Mouse (Mus musculus) 3T3-L1 (cell line): ENCODE measurements around the gene Obp2a.
"Not testable (repeated sequence)": the region's sequence is repeated elsewhere in the genome, so short reads cannot be mapped to it uniquely, and the experiment has no call there.

ENCODE experiments used
- DNase-seq: peaks from one replicate; pipeline ENCODE4 v3.0.0-alpha.2; 2015; ENCODE audit warnings: low read depth, low spot score

Obp2a gene

DNA sequence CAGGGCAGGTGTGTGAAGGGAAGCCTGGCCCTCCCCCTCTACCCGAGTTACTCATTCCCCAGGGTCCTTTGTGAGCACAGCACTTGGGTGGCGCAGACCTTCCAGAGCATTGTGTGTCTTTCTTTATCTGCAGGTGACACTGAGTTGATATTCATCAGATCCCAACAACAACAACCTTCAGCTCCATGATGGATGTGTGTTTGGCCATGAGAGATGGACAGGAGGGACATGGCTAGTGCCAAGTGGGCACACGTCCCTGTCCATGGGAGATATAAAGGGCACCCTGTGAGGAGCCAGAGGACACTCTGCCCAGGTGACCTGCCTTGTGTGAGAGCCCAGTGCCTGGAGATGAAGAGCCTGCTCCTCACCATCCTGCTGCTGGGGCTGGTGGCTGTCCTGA lies at the start of gene Obp2a:
Gene Obp2a, plus strand, starts transcription at position 301 of the 400 bp plus-strand sequence.
- not testable (repeated sequence) for DNase-seq

DNA sequence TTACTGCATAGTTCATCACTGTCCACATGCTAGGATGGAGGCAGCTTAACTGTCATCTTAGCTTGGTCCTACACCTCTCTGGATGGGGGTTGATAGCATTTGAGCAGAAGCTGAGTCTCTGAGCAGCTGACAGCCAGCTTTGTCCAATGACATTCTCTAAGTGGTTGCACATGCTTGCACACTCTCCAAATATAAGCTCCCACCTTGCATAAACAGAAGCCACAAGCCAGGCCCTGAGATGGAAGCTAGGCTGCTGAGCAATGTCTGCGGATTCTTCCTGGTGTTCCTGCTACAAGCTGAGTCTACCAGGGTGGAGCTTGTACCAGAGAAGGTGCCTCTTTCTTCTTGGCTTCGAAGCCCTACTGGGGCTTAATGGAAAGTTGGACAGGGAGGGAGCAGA lies 46.9 kb upstream of the Obp2a start, which contains the start of gene Lcn8:
Gene Lcn8, plus strand, starts transcription at position 219 of the 400 bp plus-strand sequence.
- no peak for DNase-seq

DNA sequence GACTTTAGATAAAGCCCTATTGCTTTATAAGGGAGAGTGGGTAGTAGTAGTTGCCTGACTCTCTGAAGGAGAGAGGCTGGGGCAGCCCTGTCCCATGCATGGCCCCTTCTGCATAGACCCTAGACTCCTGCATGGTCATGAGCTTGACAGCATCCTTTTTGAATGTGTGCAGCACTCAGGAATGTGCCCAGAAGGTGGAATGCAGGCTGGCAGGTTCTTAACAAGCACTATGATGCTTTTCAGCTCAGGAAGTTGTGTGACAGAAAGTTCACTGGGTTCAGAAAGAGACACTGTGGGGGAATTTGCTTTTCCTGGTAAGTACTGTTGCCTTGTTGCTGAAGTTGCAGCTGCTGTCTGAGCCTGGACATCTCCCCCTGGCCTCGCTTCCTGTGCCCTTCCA lies 45.3 kb upstream of the Obp2a start:
- DNase-seq = peak; percentile 5

DNA sequence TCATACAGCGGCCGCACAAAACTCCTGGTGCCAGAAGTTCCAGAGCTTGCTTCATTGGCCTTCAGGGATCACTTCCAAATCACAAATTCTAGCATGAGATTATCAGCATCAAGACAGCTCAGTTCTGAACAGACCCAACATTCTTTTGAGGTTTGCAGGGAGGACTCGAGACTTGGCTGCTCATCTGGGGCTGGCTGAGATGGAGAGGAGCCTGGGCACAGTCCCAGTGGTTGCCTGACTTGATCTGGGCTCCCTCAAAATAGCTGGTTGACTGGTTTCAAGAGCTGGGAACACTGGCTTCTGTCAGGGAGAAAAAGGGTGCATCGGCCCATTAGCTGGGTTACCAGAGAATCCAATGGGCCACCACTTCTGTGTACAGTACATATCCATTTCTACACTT lies 43.2 kb upstream of the Obp2a start:
- DNase-seq = peak; percentile 11

DNA sequence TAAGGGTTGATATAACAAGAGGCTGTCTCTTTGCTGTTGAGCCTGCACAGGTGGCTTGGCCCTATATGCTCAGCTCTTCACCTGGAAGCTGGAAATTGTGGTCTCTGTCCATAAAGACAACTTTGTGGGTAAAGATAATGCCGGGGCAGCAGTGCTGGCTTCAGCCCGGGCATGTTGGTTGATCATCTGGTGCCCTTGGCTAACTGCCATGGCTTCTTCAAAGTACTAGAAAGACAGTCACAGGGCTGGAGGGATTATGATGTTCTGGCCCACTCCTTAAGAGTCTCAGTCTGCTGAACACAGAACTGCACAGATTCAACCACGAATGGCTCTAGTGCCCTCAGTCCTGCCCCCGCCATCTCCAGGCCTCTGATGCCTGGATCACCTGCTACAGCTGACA lies 42.6 kb upstream of the Obp2a start:
- DNase-seq = peak; percentile 26

DNA sequence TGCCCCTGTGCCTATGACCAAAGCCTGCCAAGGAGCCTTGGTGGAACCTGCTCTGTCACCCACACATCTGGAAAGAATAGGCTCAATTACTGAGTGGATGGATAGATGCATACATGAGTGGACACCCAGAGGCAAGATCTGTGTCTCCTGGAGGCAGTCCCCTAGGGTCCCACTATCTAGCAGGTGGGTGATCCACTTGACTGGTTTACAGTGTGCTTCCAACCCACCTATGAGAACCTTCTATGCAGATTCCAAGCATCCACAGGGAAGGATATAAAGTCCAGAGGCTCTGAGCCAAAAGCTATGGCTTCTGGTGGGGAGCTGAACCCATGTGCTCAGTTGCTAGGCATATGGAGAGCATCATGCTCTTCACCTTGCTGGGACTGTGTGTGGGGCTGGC lies 42.2 kb upstream of the Obp2a start, which contains the start of gene Lcn5:
Gene Lcn5, plus strand, starts transcription at position 301 of the 400 bp plus-strand sequence.
- DNase-seq = no peak

DNA sequence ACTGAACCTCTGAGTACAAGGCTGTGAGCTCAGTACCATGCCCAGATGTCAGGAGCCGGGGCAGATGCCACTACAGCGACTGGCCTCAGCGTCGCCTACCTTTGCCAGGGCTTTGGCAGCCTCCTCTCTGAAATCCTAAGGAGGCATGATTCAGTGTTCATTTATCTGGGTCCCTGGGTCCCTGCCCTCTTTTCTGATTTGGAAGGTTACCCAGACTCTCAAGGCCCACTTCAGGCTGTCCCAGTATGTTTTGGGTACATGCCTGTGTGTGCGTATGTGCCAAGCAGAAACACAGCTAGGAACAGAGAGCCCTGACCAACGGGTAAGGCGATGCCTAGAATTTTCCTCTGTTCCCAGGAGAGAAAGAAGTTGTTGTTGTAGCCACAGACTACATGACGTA lies 39.6 kb upstream of the Obp2a start:
- no peak for DNase-seq

DNA sequence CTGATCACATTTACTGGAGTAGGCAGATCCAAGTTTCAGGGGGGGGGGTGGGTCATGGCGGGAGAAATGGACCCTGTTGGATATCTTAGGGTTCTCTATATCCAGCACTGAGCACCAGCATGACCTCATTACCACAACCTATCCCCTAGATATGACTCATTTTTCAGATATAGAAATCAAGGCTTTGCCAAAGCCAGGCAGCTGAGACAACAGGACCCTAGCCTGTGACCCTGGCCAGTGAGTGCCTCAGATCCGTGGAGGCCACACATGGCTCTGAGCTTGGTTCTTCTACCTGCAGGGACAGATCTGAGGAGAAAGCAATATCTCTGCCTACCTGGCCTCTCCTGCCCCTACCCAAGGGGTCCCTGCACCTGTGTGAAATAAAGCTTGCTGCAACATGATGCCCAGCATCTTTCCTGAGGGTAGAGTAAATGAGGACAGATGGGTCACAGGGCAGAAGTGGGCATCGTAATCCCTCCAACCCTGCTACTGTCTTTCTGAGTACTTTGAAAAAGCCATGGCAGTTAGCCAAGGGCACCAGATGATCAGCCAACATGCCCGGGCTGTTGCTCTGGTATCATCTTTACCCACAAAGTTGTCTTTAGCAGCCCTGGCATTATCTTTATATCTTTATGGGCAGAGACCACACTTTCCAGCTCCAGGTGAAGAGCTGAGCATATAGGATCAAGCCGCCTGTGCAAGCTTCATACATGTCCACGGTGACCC lies 38.4 kb upstream of the Obp2a start:
- peak; percentile 61 for DNase-seq

DNA sequence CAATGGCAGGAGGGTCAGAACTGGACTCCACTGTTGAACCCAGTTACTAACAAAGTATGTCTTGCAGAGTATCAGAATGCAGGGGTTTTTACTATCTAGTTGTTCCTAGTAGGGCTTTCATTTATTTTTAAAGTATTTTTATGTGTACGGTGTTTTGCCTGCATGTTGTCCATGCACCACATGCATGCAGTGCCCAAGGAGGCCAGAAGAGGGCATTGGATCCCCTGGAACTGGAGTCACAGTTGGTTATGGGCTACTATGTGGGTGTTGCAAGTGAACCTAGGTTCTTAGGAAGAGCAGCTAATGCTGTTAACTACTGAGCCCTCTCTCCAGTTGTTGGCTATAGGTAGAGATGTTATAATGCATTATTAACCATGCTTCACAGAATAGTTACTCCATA lies 36.3 kb upstream of the Obp2a start:
- peak; percentile 68 for DNase-seq

DNA sequence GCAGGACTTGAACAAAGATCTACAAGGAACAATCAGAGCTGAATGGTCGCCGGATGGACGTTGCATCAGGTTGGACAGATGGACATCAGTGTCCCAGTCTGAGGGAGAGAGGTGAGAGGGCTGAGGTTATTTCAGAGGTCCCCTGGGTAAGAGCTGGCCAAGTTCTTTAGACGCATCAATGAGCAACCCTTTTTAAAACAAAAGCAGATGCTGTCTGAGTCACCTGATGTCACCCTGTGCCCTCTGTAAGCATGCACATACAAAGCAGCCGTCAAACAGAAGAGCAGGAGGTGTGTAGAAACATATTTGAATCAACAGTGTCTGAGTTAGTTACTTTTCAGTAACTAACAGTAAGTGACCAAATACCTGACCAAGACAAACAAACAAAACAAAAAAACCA lies 35.7 kb upstream of the Obp2a start:
- peak; percentile 26 for DNase-seq

DNA sequence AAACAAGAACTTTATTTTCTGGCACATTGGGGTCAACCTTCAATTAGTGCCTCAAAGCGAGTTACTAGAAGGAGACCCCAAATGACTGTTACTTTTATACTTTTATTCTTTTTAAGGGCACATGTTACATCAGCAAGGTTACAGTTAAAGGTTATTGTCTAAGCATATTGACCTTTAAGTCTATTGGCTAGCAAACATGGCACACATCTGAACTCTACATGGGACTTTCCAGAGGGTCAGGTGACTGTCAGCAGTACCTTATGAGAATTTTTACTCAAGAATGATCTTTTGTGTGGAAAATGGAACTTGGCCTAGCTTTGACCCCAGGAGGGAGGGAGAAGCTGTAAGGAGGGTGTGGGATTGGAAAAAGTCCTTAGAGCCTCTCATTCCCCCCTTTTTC lies 33.3 kb upstream of the Obp2a start:
- DNase-seq = no peak

DNA sequence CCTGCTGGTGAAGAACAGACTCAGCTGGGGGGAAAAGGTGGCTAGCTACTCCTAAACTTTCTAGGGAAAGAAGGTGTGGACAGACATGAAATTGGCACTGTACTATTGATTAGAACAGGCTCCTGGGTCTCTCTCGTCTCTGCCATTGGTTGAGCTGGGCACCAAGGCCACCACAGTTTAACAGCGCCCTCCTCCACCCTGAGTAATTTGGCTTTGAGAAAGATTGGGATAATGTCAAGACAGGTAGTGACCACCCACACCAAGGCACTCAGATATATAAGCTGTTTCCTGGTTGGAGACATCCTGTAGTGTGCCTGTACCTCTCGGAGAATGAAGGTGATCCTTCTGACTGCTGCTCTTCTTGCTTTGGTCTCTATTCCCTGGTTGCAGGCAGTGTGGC lies 23.4 kb upstream of the Obp2a start, which contains the start of gene Lcn6:
Gene Lcn6, plus strand, starts transcription at position 301 of the 400 bp plus-strand sequence.
- no peak for DNase-seq

DNA sequence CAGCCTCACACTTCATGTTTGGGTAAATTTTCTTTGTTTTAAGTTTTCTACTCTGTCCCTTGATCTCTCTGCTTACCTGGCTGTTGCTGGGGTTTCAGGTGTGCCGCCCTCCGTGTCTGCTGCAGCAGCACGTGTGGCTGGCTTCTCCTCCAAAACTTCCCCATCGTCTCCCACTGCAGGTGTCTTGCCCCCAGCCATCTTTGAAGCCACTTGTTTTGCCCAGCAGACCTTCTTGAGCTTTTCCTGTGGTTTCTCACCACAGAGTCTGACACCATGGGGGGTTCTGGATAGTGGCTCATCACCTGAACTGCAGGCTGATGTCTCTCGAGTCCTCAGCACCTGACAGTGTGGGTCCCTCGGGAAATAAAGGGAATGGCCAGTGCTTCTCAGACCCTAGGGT lies 20.3 kb upstream of the Obp2a start:
- DNase-seq = no peak

DNA sequence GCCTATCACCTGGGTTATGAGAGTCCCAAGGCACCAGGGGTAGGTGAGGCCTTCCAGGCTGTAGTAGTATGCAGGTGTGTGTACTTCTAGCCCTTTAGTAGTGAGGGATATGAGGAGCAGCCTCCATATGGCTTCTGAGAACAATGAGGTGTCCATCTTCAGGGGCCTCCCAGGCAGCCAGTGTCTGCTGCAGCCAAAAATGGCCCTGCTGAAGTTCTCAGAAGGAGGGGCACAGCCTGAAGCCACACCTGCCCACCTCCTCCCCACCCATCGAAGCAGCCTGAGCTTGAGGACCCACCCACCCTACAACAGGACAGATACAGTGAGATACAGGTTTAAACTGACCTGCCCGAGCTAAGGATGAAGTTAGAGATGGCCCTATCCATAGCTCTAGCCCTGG lies 17.4 kb upstream of the Obp2a start, which contains the start of gene Lcn10:
Gene Lcn10, plus strand, starts transcription at position 301 of the 400 bp plus-strand sequence.
- DNase-seq = no peak

DNA sequence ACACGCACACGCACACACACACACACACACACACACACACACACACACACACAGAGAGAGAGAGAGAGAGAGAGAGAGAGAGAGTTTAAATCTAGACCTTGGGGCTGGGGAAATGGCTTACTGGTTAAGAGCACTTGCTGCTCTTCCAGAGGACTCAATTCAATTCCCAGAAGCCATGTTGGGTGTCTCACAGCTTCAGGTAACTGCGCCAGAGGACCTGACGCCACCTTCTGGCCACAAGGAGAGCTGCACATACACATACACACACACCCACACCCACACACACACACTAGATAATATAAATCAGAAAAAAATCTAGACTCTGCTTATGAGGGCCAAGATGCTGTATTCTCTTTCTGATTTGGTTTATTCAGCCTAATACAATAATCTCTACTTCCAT lies 12.9 kb upstream of the Obp2a start:
- DNase-seq = no peak

DNA sequence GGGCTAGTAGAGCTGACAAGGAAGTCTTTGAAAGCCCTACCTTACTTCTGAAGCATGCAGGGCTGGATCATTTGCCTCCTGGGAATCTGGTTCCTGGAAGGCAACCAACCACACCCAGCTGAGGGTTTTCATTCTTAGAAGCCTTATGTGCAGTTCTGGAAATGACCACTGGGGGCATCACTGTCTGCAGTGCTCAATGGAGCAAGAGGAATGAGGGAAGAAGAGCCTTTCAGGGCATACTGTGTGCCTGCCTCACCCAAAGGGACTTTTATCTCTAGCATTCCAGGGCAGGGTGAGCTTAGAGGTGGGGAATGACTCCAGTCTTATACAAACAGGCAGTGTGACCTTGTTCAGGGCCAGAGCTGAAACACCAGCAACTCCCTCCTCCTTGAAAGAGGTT lies 5.2 kb upstream of the Obp2a start:
- peak; percentile 83 for DNase-seq

DNA sequence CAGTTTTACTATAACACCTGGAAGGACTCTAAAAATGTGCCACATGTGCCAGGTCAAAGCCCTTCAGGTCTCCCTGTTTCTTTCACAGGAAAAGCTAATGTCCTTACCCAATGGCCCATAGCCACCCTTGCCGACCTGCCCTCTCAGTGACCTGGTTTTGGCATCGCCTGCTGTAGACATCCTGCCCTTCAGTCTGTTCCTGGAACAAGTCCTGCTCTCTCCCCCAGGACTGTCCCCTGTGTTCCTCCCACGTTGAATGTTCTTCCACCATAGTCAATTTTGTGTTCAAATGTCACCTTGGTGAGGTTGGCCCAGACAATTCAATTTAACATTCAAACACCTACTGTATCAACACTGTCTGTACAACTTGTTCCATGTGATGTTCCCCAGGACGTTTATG lies 2.9 kb upstream of the Obp2a start:
- DNase-seq = no peak

DNA sequence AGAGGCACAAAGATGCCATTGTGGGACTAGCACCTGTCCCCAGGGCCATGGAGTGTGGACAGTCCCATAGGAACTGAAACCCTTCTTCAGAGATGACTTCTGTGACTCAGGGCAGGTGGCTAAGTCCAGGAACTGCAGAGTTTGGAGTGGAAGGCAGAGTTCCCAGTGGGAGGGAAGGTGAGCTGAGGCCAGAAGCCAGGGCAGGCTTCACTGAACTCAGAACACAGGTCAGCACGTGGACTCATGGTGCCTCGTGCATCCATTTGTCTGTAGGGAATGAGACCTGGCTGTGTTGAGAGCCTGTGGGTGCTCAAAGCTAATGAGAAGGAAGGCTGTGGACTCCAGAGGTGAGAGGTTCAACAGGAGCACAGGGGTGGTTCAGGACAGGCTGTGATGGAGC lies 1.1 kb upstream of the Obp2a start:
- DNase-seq = no peak

DNA sequence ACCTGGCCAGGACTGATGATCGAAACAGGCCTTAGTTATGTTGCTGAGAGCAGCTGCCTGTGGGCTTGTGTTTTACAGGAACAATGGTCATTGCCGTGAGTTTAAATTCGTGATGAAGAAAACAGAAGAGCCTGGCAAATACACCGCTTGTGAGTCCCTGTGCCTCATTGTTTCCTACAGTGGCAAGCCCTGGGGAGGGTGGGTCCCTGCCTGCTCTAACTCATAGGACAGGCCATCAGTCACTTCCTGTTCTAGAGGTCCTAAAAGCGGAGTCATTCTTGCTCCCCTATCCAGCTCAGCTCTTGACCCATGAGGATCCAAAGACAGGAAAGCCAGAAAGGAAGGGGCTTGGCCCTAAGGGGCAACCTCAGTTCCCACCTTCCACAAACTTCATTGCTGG lies 1.2 kb downstream of the Obp2a start:
- DNase-seq = no peak

DNA sequence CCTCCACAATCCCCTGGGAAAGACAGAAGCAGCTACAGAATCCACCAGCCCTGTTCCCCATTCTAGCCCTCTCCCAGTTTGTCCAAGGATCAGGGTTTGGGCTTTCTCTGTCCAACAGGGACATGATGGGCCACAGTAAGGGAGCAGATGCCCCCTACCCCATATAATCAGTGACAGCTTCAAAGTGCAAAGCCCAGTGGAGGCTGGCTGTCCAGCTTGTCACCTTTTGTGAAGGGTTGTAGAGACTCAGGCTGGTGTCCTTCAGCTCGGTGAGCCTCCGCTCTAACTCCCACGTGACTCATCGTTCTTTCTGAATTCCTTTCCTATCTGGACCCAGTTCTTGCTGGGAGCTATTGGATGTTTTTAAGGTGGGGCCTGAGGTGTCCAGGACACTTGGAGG lies 3.9 kb downstream of the Obp2a start:
- DNase-seq = no peak

DNA sequence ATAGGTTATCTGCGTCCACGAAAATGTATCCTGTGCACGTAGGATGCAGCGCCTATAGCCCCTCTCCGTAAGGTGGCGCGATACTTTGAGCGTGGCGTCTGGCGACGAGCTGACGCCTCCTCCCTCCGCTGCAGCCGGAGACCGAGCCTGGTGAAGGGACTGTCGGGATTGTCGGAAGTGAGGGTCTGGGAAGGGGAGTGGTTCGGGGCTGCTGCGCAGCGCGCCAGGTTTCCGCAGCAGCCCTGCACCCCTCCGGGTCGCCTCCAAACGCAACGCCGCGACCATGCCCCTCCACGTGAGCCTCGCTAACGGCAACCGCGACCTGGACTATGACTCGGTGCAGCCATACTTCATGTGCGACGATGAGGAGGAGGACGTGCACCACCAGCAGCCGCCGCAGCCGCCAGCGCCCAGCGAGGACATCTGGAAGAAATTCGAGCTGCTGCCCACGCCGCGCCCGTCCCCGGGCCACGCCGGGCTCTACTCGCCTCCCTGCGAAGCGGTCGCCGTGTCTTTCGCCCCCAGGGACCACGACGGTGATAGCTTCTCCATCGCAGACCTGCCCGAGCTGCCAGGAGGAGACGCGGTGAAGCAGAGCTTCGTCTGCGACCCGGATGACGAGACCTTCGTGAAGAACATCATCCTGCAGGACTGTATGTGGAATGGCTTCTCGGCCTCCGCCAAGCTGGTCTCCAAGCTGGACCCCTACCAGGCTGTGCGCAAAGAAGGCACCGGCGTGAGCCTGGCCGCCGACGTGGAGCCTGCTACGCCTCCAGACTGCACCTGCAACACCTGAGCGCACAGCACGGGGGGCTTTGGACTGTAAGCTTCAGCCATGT lies 7.0 kb downstream of the Obp2a start, which contains the start of gene Bmyc:
Gene Bmyc, plus strand, starts transcription at position 97 of the 839 bp plus-strand sequence.
- no peak for DNase-seq

DNA sequence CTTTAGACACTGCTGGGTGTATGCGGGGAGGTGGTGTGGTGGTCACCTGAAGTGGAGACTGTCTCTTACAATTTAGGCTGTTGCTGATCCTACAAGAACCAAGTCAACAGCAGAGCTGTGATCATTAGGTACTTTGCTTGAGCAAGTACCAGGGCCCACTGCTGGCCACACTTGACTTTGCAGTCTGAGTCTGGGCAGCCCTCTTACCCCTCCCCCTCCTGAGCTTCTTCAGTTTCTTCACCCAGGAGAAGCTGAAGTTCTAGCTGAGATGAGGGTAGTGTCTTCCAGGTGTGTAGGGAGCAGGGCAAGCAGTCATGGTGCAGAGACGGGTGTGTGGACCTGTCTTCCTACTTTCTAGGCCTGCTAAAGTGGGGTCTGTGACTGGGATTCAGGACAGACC lies 8.3 kb downstream of the Obp2a start:
- no peak for DNase-seq

DNA sequence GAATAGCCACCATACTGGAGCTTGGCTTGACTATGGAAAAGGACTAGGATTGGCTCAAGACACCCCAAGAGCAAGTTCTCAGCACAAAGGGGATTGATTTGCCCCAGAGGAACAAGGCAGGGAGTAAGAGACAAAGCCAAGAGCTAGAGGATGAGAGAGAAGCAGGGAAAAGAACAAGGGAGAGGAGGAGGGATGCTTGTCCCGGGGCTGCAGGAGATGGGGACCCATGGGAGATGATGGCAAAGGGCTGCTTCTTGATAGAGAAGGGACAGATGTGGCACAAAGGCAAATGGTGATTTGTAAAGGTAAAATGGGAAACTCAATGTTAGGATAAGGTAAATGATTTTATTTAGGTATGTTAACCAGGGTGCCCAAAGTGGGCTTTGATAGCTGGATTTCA lies 9.2 kb downstream of the Obp2a start:
- not testable (repeated sequence) for DNase-seq
